Mouse (Mus musculus) large intestine, adult 2 months (tissue): ENCODE measurements around the gene Kctd19. TPM values are rescaled to one million over a fixed set of nuclear protein-coding genes. Genes with fewer than 3 reads are reported as not detected.

ENCODE experiments used
- DNase-seq: peaks from one replicate; pipeline ENCODE4 v3.0.0-alpha.2; 2012; ENCODE audit warnings: low read depth, low spot score
- WGBS: fragments of 180-500 bp; shearing (Covaris S2); methylation state at CpG from one replicate; pipeline ENCODE4 v1.1.7; 2018; 5-methylcytosine and 5-hydroxymethylcytosine counted together
- polyA plus RNA-seq: library from polyadenylated mRNA; depleted of rRNA; stranded (reverse); fragments of >200 nt; gene quantifications from 2 replicates; pipeline ENCODE4 v1.2.3, GENCODE M21; 2012

Kctd19 gene
- polyA plus RNA-seq, 1 experiment = not detected

DNA sequence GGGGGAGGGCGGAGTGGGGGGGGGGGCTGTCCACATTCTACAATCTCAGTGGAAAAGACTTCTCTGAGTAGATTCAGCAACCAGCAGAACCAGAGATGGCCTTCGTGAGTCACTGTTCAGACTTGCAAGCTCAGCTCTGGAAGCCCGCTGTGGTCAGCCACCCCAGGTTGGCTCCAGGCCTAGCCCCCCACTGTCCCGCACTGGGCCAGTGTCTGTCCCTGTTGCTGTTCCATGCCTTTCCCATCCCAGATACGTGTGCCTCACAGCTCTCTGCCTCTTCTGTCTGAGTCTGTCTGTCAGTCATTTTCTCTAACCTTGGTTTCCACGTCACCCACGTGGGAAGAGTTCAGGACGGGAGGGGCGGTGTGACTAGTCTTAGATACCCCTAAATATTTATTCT, 40.8 kb downstream of the Kctd19 start:
- no peak for DNase-seq
- 80% methylated on average over 9 of the region's 9 CpGs for WGBS

DNA sequence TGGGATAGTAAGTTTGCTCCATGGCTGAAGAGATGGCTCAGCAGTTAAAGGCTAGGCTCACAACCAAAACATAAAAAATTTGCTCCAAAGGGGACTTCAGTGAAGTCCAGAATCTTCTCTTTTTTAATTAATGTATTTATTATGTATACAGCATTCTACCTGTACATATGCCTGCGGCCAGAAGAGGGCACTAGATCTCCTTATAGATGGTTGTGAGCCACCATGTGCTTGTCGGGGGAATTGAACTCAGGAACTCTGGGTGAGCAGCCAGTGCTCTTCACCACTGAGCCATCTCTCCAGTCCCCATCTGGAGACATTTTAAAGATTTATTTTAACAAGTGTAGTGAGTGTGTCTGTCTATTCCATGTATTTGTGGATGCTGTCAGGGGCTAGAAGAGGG, 46.2 kb downstream of the Kctd19 start:
- DNase-seq = no peak
- 68% methylated on average over 2 of the region's 2 CpGs for WGBS

DNA sequence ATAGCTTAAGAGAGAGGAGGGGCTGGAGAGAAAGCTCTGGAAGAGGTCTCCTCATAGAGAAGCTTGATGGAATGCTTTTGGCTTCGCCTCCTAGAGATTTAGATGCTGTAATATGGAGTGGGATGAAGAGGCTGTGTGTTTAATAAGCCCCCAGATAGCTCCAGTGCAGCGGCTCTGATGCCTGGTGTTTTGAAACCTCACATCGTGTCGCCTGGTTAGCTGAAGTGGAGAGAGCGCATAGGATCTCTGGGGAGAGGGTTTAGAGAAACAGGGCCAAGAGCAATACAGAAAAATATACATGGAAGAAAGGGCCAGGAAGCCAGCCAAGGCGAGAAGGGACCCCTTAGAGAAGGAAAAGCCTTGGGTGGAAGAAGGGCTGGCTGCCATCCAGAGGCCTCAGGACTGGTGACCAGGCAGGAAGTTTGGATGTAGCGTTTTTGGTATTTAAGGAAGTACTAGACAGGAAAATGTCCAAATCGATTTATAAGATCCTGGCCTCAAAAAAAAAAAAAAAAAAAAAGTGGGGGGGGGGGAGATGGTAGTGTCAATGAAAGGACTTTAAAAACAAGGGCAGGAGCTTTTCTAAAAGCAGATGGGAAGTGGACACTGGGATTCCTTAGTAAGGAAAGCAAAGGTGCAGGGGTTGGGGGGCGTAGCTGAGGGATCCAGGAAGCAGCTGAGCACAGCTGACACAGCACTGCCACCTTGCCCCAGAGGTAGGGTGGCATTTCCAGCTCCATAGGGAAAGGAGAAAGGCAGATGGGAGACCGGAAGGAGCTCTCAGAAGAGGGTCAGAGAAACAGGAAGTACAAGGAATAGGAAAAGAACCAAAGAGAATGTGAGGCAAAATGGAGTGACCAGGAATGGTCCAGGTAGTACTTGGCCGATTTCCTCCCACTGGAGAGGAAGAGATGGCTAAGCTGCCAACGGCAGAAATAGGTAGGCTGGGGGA, 51.3 kb downstream of the Kctd19 start:
- WGBS = 61% methylated on average over 12 of the region's 12 CpGs
- DNase-seq = no peak

DNA sequence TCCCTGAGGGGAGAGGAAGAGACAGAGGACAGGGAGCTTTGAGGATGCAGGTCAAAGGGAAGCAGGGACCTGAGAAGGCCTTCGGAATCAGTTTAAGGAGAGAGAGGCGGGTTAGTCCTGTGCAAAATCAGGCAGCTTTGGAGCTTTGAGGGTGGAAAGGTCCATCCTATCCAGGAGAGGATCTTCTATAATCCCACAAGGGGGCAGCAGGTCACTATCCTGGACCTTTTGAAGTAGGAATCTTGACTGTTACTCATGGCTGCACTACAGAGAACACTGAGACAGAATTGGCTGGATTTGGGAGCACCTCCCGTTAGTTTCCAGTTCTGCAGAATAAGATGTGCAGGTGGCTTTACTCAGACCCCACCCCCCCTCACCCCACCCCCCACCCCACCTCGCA, 53.7 kb downstream of the Kctd19 start:
- WGBS = 61% methylated on average over 4 of the region's 4 CpGs
- no peak for DNase-seq

DNA sequence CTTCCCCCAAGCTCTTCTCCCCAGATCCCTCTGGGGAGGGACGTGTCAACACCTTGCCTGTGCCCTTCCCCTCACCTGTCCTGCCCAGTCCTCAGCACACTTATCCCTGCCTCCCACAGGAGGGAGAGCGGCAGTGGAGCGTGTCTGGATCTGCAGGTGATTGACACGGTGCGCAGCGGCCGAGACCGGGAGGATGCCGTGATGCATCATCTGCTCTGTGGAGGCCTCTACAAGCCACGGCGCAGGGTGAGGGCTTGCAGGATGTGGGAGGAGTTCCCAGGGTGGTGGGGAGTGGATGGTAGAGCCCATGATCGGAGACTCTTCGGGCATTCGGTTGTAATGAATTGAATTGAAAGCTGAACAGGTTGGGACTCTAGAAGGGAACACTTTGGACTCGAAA, 54.1 kb downstream of the Kctd19 start:
- no peak for DNase-seq
- WGBS = 64% methylated on average over 15 of the region's 15 CpGs

DNA sequence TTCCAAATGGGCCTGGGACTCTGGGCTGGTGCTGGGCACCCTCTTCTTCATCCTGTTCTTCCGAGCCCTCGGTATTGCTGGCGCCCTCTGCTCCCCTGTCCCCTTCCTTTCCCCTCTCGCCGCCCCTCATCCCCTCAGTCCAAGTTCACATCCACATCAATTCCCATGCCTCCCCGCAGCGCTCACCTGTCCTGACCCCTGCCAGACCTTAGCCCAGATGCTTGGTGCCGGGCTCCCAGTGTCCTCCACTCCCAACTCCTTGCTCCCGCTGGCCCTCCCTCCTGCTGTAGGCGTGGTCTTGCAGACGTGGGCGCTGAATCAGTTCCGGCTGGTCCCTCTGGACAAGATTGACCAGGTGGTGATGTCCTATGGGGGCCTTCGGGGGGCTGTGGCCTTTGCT, 56.6 kb downstream of the Kctd19 start:
- no peak for DNase-seq
- WGBS = 90% methylated on average over 14 of the region's 14 CpGs

DNA sequence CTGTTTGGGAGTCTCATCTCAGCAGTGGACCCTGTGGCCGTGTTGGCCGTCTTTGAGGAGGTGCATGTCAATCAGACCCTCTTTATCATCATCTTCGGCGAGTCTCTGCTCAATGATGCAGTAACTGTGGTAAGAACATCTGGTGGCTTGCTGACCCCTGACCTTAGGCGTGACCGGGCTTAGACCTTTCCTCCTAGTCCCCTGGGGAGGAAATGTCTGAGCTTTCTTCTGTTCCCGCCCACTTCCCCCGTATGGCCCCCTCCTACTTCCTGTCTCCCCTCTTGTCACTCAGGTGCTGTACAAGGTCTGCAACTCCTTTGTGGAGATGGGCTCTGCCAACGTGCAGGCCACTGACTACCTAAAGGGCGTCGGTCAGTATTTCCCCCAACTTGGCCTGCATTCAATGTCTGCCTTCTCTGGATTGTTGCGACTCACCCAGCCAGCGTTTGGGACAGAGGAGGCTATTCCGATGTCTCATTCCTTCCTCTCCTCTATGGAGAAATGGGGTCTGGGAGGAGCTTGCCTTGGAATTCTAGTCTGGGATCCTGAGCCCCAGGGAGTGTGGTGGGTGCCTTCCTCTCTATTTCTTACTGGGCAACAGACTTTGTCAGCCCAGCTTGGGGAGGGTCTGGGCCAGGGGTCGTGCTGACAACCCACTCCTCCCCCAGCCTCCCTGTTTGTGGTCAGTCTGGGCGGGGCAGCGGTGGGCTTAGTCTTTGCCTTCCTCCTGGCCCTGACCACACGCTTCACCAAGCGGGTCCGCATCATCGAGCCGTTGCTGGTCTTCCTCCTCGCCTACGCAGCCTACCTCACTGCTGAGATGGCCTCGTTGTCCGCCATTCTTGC, 57.9 kb downstream of the Kctd19 start:
- WGBS = 68% methylated on average over 26 of the region's 26 CpGs
- DNase-seq = no peak

DNA sequence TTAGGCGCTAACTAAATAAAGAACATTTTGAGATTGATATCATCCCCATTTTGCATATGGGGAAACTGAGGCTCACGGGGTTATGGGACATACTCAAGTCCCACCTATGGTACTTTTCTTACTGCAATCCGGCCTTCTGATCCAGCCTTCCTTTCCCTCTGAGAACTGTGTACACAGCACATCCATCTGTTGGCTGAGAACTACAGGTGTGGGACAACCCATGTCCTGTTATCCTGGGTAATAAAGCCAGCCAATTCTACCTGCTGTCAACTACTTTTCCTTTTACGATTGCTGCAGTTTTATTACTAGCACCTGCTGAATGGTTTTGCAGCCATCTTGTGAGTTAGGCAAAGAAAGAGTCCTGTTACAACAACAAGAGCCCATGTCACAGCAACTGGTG, 58.8 kb downstream of the Kctd19 start:
- no peak for DNase-seq
- WGBS = 49% methylated on average over 4 of the region's 4 CpGs

GRCm38 (mm10) chr8:105353583-105354135, 59.6 kb downstream of the Kctd19 start:
- no peak for DNase-seq

DNA sequence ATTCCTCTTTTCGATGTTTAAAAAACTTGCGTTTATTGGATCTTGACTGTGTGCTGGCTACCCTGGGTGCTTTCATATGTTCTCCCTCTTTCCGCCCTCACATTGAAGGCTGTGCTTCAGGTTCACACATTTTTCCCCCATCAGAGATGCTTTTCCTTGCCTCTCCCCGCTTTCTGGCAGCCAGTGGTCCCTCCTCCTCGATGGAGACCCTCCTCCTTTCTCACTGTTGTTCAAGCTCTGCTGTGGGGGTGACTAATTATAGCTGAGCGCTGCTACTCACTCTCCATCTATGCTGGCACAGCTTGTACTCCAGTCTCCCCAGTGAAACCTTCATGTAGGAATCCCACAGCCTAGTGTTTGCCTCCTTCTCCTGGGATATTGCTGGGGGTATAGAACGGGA, 63.1 kb downstream of the Kctd19 start:
- DNase-seq = no peak
- 77% methylated on average over 7 of the region's 7 CpGs for WGBS

More at GRCm38 (mm10) chr8:105353583-105354135, 59.6 kb downstream of the Kctd19 start:
- 70% methylated on average over 8 of the region's 8 CpGs for whole genome bisulfite sequencing

DNA sequence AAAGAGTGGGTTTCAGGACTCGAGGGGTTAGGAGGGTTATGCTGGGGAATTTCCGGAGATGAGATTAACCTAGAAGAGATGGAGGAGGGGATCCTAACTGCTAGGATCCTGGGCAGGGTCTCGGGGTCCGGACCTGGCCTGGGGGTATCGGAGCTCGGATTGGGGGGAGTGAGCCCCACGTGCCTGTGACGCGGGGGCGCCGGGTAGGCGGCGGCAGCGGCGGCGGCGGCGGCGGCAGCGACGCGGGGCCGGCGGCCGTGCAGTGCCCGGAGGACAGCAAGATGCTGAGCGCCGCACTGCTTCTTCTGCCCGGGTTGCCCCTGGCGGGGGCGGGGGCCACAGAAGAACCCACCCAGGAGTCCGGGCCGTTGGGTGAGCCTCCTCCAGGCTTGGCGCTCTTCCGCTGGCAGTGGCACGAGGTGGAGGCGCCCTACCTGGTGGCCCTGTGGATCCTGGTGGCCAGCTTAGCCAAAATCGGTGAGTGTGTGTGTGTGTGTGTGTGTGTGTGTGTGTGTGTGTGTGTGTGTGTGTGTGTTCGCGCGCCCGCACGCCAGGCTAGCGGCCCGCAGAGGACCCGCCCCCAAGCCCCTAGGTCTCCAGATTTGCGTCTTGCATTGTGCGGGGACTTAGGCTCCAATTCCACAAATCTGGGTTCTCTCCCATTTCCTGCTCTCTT, 64.1 kb downstream of the Kctd19 start:
- 3% methylated on average over 42 of the region's 48 CpGs for WGBS
- DNase-seq = no peak

DNA sequence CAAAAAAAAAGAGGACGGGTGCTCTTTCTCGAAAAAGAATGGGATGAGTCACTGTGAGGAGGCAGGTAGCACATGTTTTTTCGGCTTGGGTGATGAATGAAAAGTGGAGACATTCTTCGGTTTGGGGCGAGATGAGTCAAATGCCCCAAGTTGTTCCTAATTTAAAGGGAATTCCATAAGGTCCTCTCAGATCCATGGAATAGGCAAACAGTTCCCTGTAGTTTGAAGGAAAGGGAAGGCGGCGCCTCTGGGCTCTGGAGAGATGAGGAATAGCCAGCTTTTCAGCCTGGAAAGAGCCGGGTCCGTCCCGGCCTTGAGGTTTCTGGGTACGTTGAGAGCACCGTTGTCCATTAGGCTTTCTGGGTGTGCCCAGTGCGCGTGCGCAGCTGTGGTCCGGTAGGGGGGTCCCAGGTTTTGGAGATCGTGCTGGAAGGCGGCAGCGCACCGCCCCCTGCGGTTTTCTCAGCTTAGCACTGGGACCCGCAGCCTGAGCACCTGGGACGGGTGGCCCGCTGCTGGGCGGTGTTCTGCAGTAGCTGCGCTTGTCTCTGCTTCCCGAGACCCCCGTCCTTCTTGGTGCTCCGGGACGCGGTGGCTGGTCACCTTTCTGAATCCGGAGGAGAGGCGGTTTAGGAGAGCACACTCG, 64.7 kb downstream of the Kctd19 start, which contains the start of gene Slc9a5:
TSS of gene Slc9a5 (plus strand) at position 394 of the 646 bp plus-strand sequence.
- DNase-seq = no peak
- WGBS = under 1% methylated on average over 34 of the region's 34 CpGs

- DNase-seq = peak; percentile 83
- under 1% methylated on average over 53 of the region's 53 CpGs for WGBS
Observed at GRCm38 (mm10) chr8:105347428-105348221, 65.7 kb downstream of the Kctd19 start, which contains the start of gene Fhod1. Gene Fhod1, minus strand, starts transcription at chr8:105347953.

DNA sequence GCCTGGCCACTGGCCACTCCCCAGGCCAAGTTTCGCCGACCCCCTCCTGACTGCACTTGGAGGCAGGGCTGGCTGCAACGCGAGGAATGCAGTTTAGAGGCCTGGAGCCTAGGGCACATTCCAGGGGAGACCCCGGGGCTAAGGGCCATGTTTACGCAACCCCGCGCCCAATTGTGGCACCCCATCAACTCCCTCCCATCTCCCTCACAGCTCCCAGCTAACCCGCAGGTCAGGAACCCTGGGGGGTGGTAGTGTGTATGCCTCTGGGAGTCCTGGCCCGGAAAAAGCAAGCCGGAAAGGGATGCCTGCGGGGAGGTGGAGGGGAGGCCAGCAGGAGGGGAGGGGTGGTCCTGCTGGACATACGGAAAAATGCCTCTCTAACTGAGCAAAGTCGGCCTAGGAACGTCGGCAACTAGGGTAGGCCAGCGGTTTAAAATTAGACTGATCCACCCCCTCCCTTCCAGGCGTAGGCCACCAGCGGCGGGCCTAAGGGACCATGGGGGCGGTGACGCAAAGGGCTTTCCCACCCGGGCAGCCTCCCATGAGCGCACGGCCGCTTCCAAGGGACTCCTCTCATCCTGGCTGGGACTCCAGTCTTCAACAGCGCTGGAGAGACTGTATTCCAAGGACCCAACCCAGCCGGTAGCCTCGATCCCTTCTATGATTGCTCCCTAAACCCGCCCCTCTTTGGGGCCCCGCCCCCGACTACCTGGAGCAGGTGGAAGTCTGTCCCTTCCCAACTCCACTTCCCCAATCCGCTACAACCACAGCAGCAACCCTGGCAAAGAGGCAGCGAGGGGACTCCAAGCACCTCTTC, 66.5 kb downstream of the Kctd19 start:
- 1% methylated on average over 34 of the region's 34 CpGs for WGBS
- peak; percentile 89 for DNase-seq

- DNase-seq = no peak
- WGBS = 12% methylated on average over 7 of the region's 7 CpGs
Observed at GRCm38 (mm10) chr8:105345061-105345975, 68.0 kb downstream of the Kctd19 start.

- DNase-seq = no peak
- WGBS = 17% methylated on average over 7 of the region's 8 CpGs
Observed at GRCm38 (mm10) chr8:105343791-105344574, 69.3 kb downstream of the Kctd19 start.
